Mouse (Mus musculus) neutrophil, adult 83 days (primary cell): ENCODE data around the gene Rplp0. TPM values are rescaled to one million over a fixed set of nuclear protein-coding genes. Genes with fewer than 3 reads are reported as not detected.

Experiments used
- total RNA-seq, 2 experiments: library from RNA; stranded (reverse); gene quantifications; one replicate each; pipeline ENCODE4 v1.2.4; 2023

The Rplp0 gene
- 100 to 1,000 TPM; 780 to 840 TPM for total RNA-seq

GRCm38 (mm10) chr5:115559237-115560101 is at the start of gene Rplp0:
TSS of gene Rplp0 (plus strand) at chr5:115559467.

GRCm38 (mm10) chr5:115564737-115565393 is 5.6 kb downstream of the Rplp0 start, which contains the start of gene Gcn1l1:
TSS of gene Gcn1l1 (plus strand) at chr5:115565254.

Other genes starting within 250 kb of the Rplp0 start
- gene Srsf9, start 232.3 kb upstream of the Rplp0 start, total RNA-seq, result 10 to 100 TPM; 56.4 to 57.6 TPM
- 10 to 100 TPM in 1 of 2 experiments, 1 to 10 TPM in 1; 9.1 to 10.3 TPM for gene Gatc, start 218.3 kb upstream of the Rplp0 start, total RNA-seq
- 10 to 100 TPM; 16.6 to 18.6 TPM for gene Triap1, start 218.2 kb upstream of the Rplp0 start, total RNA-seq
- gene Cox6a1, start 210.5 kb upstream of the Rplp0 start, total RNA-seq, result 100 to 1,000 TPM; 267 to 287 TPM
- gene Msi1, start 129.9 kb upstream of the Rplp0 start, total RNA-seq, result under 1 TPM; 0.13 to 0.48 TPM
- gene Pla2g1b, start 93.2 kb upstream of the Rplp0 start, total RNA-seq, result not detected
- gene Sirt4, start 74.7 kb upstream of the Rplp0 start, total RNA-seq, result 1 to 10 TPM; 3.4 to 8.9 TPM
- gene Pxn, start 52.8 kb upstream of the Rplp0 start, total RNA-seq, result 100 to 1,000 TPM; 344 to 399 TPM
- 10 to 100 TPM; 29.7 to 34.9 TPM for gene Gcn1l1, start 5.8 kb downstream of the Rplp0 start, total RNA-seq
- 10 to 100 TPM; 61.0 to 63.9 TPM for gene Rab35, start 72.4 kb downstream of the Rplp0 start, total RNA-seq
- gene Bicdl1, start 172.2 kb downstream of the Rplp0 start, total RNA-seq, result 1 to 10 TPM in 1 of 2 experiments, under 1 TPM in 1; 0.82 to 1.6 TPM